Mouse (Mus musculus): ENCODE results near the gene Tango6. TPM values are rescaled to one million over a fixed set of nuclear protein-coding genes. Genes with fewer than 3 reads are reported as not detected.

Tango6 gene
- polyA plus RNA-seq, 1 experiment from 2014 or later = 7.0 TPM

DNA sequence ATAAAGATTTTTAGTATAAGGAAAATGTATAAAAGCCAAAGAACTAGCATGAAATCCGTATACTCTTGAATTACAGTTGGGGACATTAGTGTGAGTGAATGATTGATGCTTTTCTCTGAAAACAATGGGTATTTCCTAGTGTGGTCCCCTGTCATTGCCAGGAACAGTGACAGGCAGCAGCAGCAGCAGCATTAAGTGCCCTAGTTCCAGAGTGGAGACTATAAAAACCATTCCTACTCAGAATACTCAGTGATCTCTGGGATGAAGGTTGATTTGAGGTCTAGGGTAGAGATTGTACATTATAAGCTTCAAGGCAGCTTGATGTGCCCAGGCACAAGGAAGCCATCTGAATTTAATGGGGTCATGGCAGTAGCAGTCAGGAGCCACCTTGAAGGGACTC, 45.0 kb downstream of the Tango6 start:
- Histone ChIP-seq H3K4me2 (no peak overlapping the region), H3K36me3 (ENCODE audit: control insufficient read depth, insufficient read depth, low read length) (peaks cover 3% of the 10 kb centered on the region; the same call in 1 of the 2 replicates), H3K9me3 (ENCODE audit: control insufficient read depth, low read length) (no peaks in the 10 kb centered on the region), H3K4me3 (ENCODE audit: low read depth, low read length) (no peak overlapping the region), H3K27ac (ENCODE audit: low read depth, low read length) (no peak overlapping the region), H3K9ac (ENCODE audit: low read length) (no peak overlapping the region), H3K4me1 (ENCODE audit: control insufficient read depth, insufficient read depth, low read length) (peaks cover 10% of the 10 kb centered on the region; the same call in 1 of the 2 replicates), H3K27me3 (ENCODE audit: control insufficient read depth, insufficient read depth, low read length) (peaks cover 55% of the 10 kb centered on the region)
- 39% methylated on average over 1 of the region's 1 CpGs for WGBS
- ATAC-seq (ENCODE audit: low FRiP score) = no peak
- DNase-seq (ENCODE audit: low spot score, missing footprints) = no peak

DNA sequence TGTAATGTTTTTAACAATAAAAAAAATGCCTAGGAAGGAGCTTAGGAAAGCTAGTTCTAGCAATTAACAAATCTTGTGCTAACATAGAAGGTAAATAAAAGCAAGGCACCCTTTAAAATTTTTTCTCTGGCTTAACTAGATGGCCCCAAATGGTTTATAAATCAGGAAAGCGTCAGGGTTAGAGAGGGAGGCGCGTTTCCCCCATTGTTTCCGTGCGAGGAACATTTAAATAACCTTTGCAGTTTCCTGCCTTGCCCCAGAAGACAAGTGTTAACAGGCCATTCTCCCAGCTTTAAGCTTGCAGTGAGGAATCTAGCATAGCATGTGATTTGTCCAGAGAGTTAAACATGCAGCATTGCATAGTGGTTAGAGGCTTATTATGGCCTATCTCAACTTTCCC, 50.1 kb downstream of the Tango6 start:
- DNase-seq (ENCODE audit: low spot score, missing footprints) (no peak), ATAC-seq (ENCODE audit: low FRiP score) (no peak)
- no peak overlapping the region for H3K4me3 ChIP-seq (ENCODE audit: low read depth, low read length)
- H3K9ac ChIP-seq (ENCODE audit: low read length) = 0 out of 2 replicates have a peak overlapping the region, but pooled peaks have one; percentile 20
- H3K27ac ChIP-seq (ENCODE audit: low read depth, low read length) = no peak overlapping the region
- peaks cover 30% of the 10 kb centered on the region for H3K27me3 ChIP-seq (ENCODE audit: control insufficient read depth, insufficient read depth, low read length)
- H3K9me3 ChIP-seq (ENCODE audit: control insufficient read depth, low read length) = no peaks in the 10 kb centered on the region
- peaks cover 2% of the 10 kb centered on the region; the same call in 1 of the 2 replicates for H3K4me1 ChIP-seq (ENCODE audit: control insufficient read depth, insufficient read depth, low read length)
- H3K4me2 ChIP-seq = no peak overlapping the region
- H3K36me3 ChIP-seq (ENCODE audit: control insufficient read depth, insufficient read depth, low read length) = no peaks in the 10 kb centered on the region; the same call in 1 of the 2 replicates
- WGBS = 71% methylated on average over 5 of the region's 5 CpGs

DNA sequence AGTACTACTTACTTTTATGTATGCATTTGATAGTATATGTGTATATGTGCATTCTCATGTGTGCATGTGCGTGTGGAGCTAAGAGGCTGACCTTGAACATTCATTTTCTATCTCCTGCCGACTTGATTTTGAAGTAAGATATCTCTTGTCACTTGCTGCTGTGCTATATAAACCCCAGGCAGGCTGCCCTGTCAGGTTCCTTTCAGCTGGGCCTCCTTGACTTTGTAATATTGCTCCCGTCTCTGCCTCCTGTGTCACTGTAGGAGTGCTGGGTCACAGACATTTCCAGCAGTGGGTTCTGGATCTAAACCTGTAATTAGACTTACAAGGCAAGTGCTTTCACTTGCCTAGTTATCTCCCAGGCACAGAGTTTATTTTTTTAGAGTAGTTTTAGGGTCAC, 50.8 kb downstream of the Tango6 start:
- Histone ChIP-seq H3K27me3 (ENCODE audit: control insufficient read depth, insufficient read depth, low read length) (peaks cover 28% of the 10 kb centered on the region), H3K4me3 (ENCODE audit: low read depth, low read length) (no peak overlapping the region), H3K4me1 (ENCODE audit: control insufficient read depth, insufficient read depth, low read length) (no peaks in the 10 kb centered on the region), H3K9ac (ENCODE audit: low read length) (no peak overlapping the region), H3K9me3 (ENCODE audit: control insufficient read depth, low read length) (no peaks in the 10 kb centered on the region), H3K36me3 (ENCODE audit: control insufficient read depth, insufficient read depth, low read length) (no peaks in the 10 kb centered on the region; the same call in none of the 2 replicates), H3K27ac (ENCODE audit: low read depth, low read length) (no peak overlapping the region), H3K4me2 (no peak overlapping the region)
- ATAC-seq (ENCODE audit: low FRiP score) (no peak), DNase-seq (ENCODE audit: low spot score, missing footprints) (no peak)
- WGBS = 76% methylated on average over 3 of the region's 3 CpGs

DNA sequence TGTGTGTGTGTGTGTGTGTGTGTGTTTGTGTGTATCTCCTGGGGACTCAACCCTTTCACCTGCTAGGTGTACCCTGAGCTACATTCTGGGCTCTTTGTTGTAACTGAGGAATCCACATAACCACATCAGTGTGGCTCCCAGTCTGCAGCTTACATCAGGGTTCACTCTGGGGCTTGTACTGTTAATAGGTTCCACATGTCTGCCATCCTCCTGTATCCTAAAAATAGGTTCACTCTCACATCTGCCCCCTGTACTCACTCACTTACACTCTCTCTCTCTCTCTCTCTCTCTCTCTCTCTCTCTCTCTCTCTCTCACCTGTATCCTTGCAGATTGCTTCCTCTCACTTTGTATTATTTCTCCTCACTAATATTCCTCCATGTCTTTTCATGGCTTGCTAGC, 51.4 kb downstream of the Tango6 start:
- Histone ChIP-seq H3K27me3 (ENCODE audit: control insufficient read depth, insufficient read depth, low read length) (peaks cover 28% of the 10 kb centered on the region), H3K9me3 (ENCODE audit: control insufficient read depth, low read length) (no peaks in the 10 kb centered on the region), H3K36me3 (ENCODE audit: control insufficient read depth, insufficient read depth, low read length) (peaks cover 2% of the 10 kb centered on the region), H3K4me3 (ENCODE audit: low read depth, low read length) (no peak overlapping the region), H3K27ac (ENCODE audit: low read depth, low read length) (no peak overlapping the region), H3K4me2 (no peak overlapping the region), H3K4me1 (ENCODE audit: control insufficient read depth, insufficient read depth, low read length) (no peaks in the 10 kb centered on the region), H3K9ac (ENCODE audit: low read length) (no peak overlapping the region)
- ATAC-seq (ENCODE audit: low FRiP score) (no peak), DNase-seq (ENCODE audit: low spot score, missing footprints) (no peak)

DNA sequence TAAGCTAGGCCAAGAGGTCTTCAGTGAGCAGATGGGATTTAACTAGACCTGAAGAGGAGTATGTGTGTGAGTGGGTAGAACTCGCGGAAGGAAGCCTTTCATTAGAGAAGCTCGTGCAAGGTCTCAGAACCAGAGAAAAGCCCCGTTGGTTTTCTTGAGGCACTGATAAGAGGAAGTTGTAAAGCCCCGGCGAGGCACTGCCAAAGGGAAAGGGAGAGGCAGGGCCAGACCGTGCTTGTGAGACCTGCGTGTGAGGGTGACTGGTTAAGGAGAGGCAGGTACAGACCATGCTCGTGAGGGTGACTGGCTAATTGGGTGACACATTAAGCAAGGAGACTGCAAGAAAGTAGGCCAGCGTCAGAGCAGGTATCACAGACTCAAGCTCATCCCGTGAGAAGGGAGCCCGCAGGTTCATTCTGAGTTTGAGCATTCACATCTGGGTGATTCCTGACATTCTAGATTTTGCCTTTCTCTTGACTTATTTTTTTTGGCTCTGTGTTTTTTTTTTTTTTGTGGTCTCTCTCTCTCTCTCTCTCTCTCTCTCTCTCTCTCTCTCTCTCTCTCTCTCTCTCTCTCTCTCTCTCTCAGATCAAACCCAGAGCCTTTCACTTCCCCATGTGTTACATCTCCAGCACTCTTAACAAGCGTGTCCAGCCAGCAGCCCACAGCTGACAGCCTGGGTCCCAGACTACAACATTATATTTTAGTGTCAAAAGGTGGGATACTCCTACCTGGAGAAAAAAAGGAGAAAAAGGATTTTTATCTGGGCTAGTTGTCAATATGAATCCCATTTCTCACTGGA, 54.2 kb downstream of the Tango6 start:
- H3K27me3 ChIP-seq (ENCODE audit: control insufficient read depth, insufficient read depth, low read length) = peaks cover 3% of the 10 kb centered on the region; the same call in 1 of the 2 replicates
- 87% methylated on average over 13 of the region's 13 CpGs for WGBS
- ATAC-seq (ENCODE audit: low FRiP score) = no peak
- H3K4me3 ChIP-seq (ENCODE audit: low read depth, low read length) = no peak overlapping the region
- H3K4me1 ChIP-seq (ENCODE audit: control insufficient read depth, insufficient read depth, low read length) = no peaks in the 10 kb centered on the region
- no peak overlapping the region for H3K27ac ChIP-seq (ENCODE audit: low read depth, low read length)
- H3K4me2 ChIP-seq = no peak overlapping the region
- H3K36me3 ChIP-seq (ENCODE audit: control insufficient read depth, insufficient read depth, low read length) = peaks cover 4% of the 10 kb centered on the region
- no peak overlapping the region for H3K9ac ChIP-seq (ENCODE audit: low read length)
- DNase-seq (ENCODE audit: low spot score, missing footprints) = no peak
- no peaks in the 10 kb centered on the region for H3K9me3 ChIP-seq (ENCODE audit: control insufficient read depth, low read length)

DNA sequence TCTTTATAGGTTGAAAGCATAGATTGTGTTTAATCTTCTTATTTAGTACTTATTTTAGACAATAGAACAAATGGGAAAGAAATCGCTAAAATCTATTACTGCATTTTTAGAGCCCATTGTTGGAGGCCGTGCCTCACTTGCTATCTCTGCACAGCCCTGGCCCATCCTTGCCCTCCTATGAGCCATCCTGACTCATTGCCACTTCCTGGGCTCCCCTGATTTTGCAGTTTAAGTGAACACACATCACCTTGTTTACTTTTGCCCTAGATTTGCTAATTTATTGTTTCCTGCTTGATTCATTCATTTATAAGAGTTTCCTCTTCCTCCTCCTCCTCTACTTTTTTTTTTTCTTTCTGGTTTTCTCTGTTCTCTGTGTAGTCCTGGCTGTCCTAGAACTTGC, 55.0 kb downstream of the Tango6 start:
- Histone ChIP-seq H3K27ac (ENCODE audit: low read depth, low read length) (no peak overlapping the region), H3K36me3 (ENCODE audit: control insufficient read depth, insufficient read depth, low read length) (peaks cover 6% of the 10 kb centered on the region), H3K4me1 (ENCODE audit: control insufficient read depth, insufficient read depth, low read length) (no peaks in the 10 kb centered on the region), H3K27me3 (ENCODE audit: control insufficient read depth, insufficient read depth, low read length) (peaks cover 2% of the 10 kb centered on the region; the same call in 1 of the 2 replicates), H3K9me3 (ENCODE audit: control insufficient read depth, low read length) (no peaks in the 10 kb centered on the region), H3K4me3 (ENCODE audit: low read depth, low read length) (no peak overlapping the region), H3K4me2 (no peak overlapping the region), H3K9ac (ENCODE audit: low read length) (no peak overlapping the region)
- ATAC-seq (ENCODE audit: low FRiP score) (no peak), DNase-seq (ENCODE audit: low spot score, missing footprints) (no peak)
- WGBS = 87% methylated on average over 2 of the region's 2 CpGs

DNA sequence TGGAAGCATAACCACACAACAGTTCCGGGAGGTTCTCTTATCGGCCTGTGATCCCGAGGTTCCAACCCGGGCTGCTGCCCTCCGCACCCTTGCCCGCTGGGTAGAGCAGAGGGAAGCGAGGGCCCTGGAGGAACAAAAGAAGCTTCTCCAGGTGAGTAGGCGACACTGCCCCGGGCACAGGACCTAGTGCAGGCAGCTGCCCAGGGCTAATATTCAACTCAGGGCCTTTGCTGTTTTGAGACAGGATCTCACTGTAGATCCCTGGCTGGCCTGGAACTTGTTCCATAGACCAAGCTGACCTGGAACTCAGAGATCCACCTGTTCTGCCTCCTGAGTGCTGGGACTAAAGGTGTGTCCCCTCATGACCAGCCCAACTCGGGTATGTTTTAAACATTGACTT, 59.5 kb downstream of the Tango6 start:
- no peak overlapping the region for H3K9ac ChIP-seq (ENCODE audit: low read length)
- H3K27me3 ChIP-seq (ENCODE audit: control insufficient read depth, insufficient read depth, low read length) = no peaks in the 10 kb centered on the region
- no peak overlapping the region for H3K27ac ChIP-seq (ENCODE audit: low read depth, low read length)
- WGBS = 93% methylated on average over 10 of the region's 10 CpGs
- H3K9me3 ChIP-seq (ENCODE audit: control insufficient read depth, low read length) = no peaks in the 10 kb centered on the region
- no peak overlapping the region for H3K4me3 ChIP-seq (ENCODE audit: low read depth, low read length)
- H3K36me3 ChIP-seq (ENCODE audit: control insufficient read depth, insufficient read depth, low read length) = peaks cover 8% of the 10 kb centered on the region
- H3K4me1 ChIP-seq (ENCODE audit: control insufficient read depth, insufficient read depth, low read length) = no peaks in the 10 kb centered on the region
- DNase-seq (ENCODE audit: low spot score, missing footprints) = no peak
- no peak for ATAC-seq (ENCODE audit: low FRiP score)
- no peak overlapping the region for H3K4me2 ChIP-seq

DNA sequence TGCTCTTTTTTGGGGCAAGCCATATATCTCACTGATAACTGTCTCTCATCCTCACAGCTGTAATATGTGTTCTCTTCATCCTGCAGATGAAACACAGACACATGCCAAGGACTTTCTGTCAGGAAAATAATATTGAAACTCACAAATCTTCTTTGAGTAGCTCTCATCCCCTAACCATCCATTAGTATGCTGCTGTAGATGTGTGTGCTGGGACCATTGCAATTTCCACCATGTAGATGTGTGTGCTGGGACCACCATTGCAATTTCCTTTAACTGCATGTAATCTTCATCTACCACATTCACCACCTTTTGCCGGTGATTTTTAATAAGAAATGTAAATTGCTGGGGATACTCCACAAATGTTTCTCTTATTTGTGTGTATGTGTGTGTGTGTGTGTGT, 60.5 kb downstream of the Tango6 start:
- ATAC-seq (ENCODE audit: low FRiP score) (no peak), DNase-seq (ENCODE audit: low spot score, missing footprints) (no peak)
- Histone ChIP-seq H3K9me3 (ENCODE audit: control insufficient read depth, low read length) (no peaks in the 10 kb centered on the region), H3K4me2 (no peak overlapping the region), H3K4me3 (ENCODE audit: low read depth, low read length) (no peak overlapping the region), H3K27ac (ENCODE audit: low read depth, low read length) (no peak overlapping the region), H3K4me1 (ENCODE audit: control insufficient read depth, insufficient read depth, low read length) (no peaks in the 10 kb centered on the region), H3K27me3 (ENCODE audit: control insufficient read depth, insufficient read depth, low read length) (no peaks in the 10 kb centered on the region), H3K36me3 (ENCODE audit: control insufficient read depth, insufficient read depth, low read length) (peaks cover 8% of the 10 kb centered on the region), H3K9ac (ENCODE audit: low read length) (no peak overlapping the region)
- 95% methylated on average over 1 of the region's 1 CpGs for WGBS

DNA sequence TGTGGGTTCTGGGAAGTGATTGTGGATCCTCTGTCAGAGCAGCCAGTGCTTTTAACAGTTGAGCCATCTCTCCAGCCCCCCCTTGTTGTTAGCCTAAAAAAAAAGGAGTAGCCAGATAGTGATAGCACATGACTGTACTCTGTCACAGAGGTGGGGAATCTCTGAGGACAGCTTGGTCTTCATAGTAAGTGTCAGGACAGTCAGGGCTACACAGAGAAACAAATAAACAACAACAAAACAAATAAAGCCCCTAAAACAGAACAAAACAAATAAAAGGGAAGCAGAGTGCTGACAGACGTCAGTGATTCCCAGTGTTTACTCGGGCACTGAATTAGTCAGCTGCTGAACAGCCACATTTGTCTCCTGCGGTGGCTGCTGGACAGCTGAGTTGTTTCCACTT, 70.6 kb downstream of the Tango6 start:
- WGBS = 76% methylated on average over 3 of the region's 3 CpGs

More for the DNA sequence above, 70.6 kb downstream of the Tango6 start:
- H3K36me3 ChIP-seq (ENCODE audit: control insufficient read depth, insufficient read depth, low read length) = no peaks in the 10 kb centered on the region
- H3K4me3 ChIP-seq (ENCODE audit: low read depth, low read length) = no peak overlapping the region
- DNase-seq (ENCODE audit: low spot score, missing footprints) (no peak), ATAC-seq (ENCODE audit: low FRiP score) (no peak)
- no peaks in the 10 kb centered on the region for H3K4me1 ChIP-seq (ENCODE audit: control insufficient read depth, insufficient read depth, low read length)
- no peak overlapping the region for H3K27ac ChIP-seq (ENCODE audit: low read depth, low read length)
- H3K9ac ChIP-seq (ENCODE audit: low read length) = no peak overlapping the region
- H3K4me2 ChIP-seq = no peak overlapping the region
- H3K27me3 ChIP-seq (ENCODE audit: control insufficient read depth, insufficient read depth, low read length) = no peaks in the 10 kb centered on the region
- H3K9me3 ChIP-seq (ENCODE audit: control insufficient read depth, low read length) = no peaks in the 10 kb centered on the region
